Mouse (Mus musculus) cerebellum, adult 2 months (tissue): Measurements from ENCODE around the gene Anxa6.

Experiments used
- CTCF ChIP-seq: fragments of 200-500 bp; IDR thresholded peaks from 2 replicates; pipeline ENCODE4 v1.5.1; 2011; ENCODE audit warnings: low read depth, mild to moderate bottlenecking, control low read depth, low read length, moderate library complexity, borderline replicate concordance; ENCODE audit not compliant: insufficient read depth
- POLR2A ChIP-seq: fragments of 200-500 bp; IDR thresholded peaks from 2 replicates; pipeline ENCODE4 v1.6.1; 2011; ENCODE audit warnings: low read length, control low read depth, borderline replicate concordance; ENCODE audit not compliant: insufficient read depth

DNA sequence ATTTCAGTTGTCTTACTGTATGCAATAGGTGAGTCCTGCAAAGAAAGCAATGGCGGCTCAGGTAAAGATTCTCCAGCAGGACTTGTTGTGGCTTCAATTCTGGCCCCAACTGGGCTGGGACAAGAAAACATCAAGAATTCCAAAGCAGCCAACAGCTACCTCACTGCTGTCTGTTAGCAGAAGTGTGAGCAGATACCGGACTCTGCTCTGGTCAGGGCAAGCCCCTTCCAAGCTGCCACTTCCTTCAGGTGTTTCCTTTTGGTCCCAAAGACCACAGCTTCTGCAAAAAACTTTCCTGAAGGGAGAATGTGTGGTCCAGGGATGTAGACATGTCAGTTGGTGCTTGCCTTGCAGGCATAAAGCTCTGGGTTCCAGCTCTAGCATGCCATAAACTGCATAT is 57.5 kb downstream of the Anxa6 start:
- TF ChIP-seq CTCF (no peak), POLR2A (no peak)
